Mouse (Mus musculus) CH12.LX (cell line): ENCODE results near the gene Cers5.

Experiments used
- CHD2 ChIP-seq: IDR thresholded peaks from 2 replicates; pipeline ENCODE4 v1.6.1; 2011; ENCODE audit warnings: low read length, improper control_type of control experiment
- CTCF ChIP-seq, 2 experiments: IDR thresholded peaks in 1 of 2; conservative IDR thresholded peaks in 1 of 2; 2 replicates each; pipeline ENCODE4 v1.5.1; 2011 to 2012; ENCODE audit warnings: low read depth in 2 of 2, low read length in 2 of 2, improper control_type of control experiment in 1 of 2, inconsistent platforms in 1 of 2, mild to moderate bottlenecking in 1 of 2, moderate library complexity in 1 of 2
- GABPA ChIP-seq: IDR thresholded peaks from 2 replicates; pipeline ENCODE4 v1.6.1; 2012; ENCODE audit warnings: low read depth, low read length, improper control_type of control experiment, inconsistent platforms; ENCODE audit not compliant: insufficient replicate concordance
- HCFC1 ChIP-seq: IDR thresholded peaks from 2 replicates; pipeline ENCODE4 v1.6.1; 2012; ENCODE audit warnings: low read depth, mild to moderate bottlenecking, inconsistent platforms, low read length, improper control_type of control experiment
- IRF4 ChIP-seq: IDR thresholded peaks from 2 replicates; pipeline ENCODE4 v1.6.1; 2014; ENCODE audit warnings: low read depth, mild to moderate bottlenecking, inconsistent platforms, low read length, improper control_type of control experiment
- MAX ChIP-seq: IDR thresholded peaks from 2 replicates; pipeline ENCODE4 v1.6.1; 2011; ENCODE audit warnings: low read length, improper control_type of control experiment

- TF ChIP-seq HCFC1 (no peak), CTCF (conservative IDR thresholded peaks at IDR 0.05 in 1 of 2, IDR thresholded peaks at IDR 0.05 in 1 of 2; ENCODE audit: low read depth in 2 of 2, low read length in 2 of 2) (no peak), MAX (no peak), CHD2 (no peak), IRF4 (no peak), GABPA (no peak)
Observed at GRCm38 (mm10) chr15:99733186-99733585, 39.5 kb downstream of the Cers5 start.
